Mouse (Mus musculus): ENCODE measurements around the gene Sptbn1.

Gene Sptbn1

GRCm38 (mm10) chr11:30267892-30268647 lies at the start of gene Sptbn1:
Gene Sptbn1, minus strand, starts transcription at chr11:30268175.
- peak; percentile 91 for DNase-seq

DNA sequence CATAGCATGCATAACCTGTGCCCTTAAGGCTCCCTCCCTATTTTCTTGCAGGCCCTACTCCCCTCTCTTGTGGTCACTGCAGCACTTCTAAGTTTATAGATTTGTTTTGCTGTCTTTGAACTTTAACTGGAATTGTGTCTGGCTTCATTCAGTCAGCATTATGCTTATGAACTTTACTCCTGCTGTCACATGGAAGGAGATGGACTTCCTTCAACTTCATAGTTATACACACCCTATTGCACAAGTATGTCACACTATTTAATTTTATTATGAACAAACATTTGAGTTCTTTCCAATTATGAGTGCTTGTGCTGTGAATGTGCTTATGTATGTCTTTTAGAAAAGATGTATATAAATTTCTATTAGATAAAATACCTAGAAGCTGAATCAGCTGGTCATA lies 26.3 kb upstream of the Sptbn1 start:
- DNase-seq: no peak

GRCm38 (mm10) chr11:30292221-30293160 lies 24.5 kb upstream of the Sptbn1 start:
- DNase-seq: no peak

GRCm38 (mm10) chr11:30291155-30291554 lies 23.2 kb upstream of the Sptbn1 start:
- DNase-seq: peak; percentile 40

DNA sequence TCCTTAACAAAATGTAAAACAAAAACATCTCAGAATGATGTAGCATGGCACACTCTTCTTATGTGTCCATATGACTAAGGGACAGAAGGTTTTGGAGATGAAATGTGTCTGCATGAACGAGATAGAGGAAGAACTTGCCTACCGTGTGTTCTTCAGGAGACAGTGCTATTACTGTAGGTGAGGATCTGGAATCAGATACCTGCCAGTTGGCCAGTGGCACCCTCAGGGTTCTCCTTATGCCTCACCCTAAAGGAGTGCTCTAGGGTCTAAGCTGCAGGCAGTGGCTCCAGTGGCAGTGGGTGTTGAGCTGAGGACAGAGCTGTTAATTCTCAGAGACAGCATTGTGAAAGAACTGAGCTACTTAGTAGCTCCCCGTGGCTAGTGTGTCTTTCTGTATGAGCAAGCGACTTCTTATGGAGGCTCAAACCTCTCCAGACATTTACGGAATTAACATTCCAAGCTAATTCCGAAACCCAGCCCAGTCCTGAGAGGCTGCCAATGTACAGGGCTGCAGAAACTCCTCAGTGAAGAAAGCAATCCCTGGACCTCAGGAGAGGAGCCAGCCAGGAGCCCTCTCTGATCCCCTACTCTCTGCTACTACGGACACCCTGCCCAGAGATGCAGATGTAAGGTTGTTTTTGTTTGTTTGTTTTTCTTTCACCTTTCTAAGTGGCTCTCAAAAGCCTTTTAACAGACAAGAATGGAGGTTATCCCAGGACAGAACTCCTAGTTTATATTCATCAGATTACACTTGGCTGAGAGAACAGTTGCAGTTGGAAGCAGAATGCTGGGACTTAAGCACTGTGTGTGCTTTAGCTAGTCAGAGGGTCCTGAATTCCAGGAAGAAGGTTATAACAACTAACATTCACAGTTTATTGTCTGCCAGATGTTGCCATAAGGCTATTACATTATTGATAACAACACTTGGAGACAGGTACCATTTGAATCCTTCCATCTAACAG lies 21.8 kb upstream of the Sptbn1 start:
- peak; percentile 18 for DNase-seq

GRCm38 (mm10) chr11:30288075-30288474 lies 20.1 kb upstream of the Sptbn1 start:
- DNase-seq: no peak

DNA sequence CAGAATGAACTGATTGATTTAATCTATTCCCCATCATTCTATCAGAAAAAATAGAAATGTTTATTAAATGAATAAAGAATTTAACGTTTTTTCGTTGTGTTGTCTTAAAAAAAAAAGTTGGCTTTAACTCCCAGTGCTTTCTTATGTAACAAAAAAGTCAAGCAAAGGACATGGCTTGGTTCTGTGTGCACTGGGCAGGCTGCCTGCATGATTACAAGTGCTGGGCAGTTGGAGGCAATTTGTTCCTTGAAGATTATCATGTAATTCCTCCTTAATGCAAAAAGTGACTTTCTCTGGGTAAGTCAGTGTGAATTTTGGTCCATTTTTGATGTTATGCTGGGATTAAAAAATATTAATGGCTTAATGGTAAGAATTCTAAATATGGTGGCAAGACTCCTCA lies 15.7 kb upstream of the Sptbn1 start:
- DNase-seq: no peak

GRCm38 (mm10) chr11:30281096-30281495 lies 13.1 kb upstream of the Sptbn1 start:
- no peak for DNase-seq

- peak; percentile 37 for DNase-seq
Measured at GRCm38 (mm10) chr11:30279278-30279677, 11.3 kb upstream of the Sptbn1 start.

- no peak for DNase-seq
Measured at GRCm38 (mm10) chr11:30275436-30276031, 7.6 kb upstream of the Sptbn1 start.

- DNase-seq: no peak
Measured at GRCm38 (mm10) chr11:30269524-30269923, 1.5 kb upstream of the Sptbn1 start.

DNA sequence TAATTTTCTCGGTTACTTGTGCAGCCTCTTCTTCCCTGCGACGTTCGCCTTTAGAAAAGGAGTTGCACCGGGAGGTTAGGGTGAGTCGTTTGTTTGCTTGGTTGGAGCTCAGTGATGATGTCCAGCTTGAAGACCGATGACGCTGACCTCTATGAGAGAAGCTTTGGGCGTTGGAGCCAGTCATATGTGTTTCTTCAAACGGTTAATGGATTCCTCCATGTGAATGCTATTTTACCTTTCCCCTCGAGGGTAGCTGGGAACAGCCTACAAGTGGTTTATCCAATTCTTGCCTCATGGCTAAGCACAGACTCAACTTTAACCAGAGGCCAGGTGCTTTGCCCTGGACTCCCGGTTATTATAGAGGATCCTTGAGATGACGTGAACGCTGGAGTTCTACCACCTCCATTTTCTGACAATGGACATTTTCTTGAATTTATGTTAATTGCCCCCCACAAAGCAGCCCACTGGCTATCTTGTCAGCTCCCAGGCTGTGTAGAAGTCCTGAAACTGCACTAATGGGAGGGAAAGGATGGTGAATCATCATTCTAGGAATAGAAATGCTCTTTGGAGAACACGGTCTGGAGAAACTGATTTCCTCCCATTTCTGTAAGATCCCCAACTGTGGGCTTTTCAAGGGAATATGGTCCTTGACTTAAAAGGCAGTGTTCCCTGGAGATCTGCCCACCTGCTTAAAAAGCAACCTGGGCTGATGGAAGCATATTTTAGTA lies 837 bp upstream of the Sptbn1 start:
- DNase-seq: peak; percentile 63

GRCm38 (mm10) chr11:30267036-30267891 lies 711 bp downstream of the Sptbn1 start:
- DNase-seq: peak; percentile 66

GRCm38 (mm10) chr11:30266691-30267035 lies 1.3 kb downstream of the Sptbn1 start:
- DNase-seq: no peak

- no peak for DNase-seq
Measured at GRCm38 (mm10) chr11:30265666-30266065, 2.3 kb downstream of the Sptbn1 start.

- DNase-seq: no peak
Measured at GRCm38 (mm10) chr11:30263627-30264026, 4.3 kb downstream of the Sptbn1 start.

DNA sequence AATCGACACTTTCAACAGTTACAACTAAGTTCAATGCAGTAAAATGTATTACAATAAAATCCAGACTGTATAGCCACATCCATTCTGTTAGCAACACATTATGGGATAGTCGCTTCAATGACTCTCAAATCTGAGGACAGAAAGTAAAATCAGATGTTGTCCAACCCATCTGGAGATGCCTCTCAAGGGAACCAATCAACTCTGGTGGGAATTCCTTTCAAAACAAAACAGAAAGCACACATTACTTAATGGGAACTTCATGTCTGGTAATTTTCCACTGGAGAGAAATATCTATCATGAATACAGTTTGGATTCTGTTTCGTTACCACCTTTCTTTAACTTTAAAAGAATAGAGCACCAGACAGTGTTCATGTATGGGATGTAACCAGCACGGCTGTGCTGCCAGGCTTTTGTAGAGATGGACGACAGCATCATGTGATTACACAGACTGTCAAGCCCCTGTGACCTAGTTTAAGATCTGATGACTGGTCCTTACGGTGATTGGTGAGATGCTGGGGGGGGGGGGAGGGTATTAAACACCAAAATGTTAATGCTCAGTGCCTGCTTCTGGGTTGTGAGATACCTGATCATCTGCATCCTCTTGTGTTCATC lies 9.1 kb downstream of the Sptbn1 start:
- DNase-seq: no peak

- no peak for DNase-seq
Measured at GRCm38 (mm10) chr11:30257812-30258211, 10.2 kb downstream of the Sptbn1 start.

- DNase-seq: no peak
Measured at GRCm38 (mm10) chr11:30257085-30257484, 10.9 kb downstream of the Sptbn1 start.

- no peak for DNase-seq
Measured at GRCm38 (mm10) chr11:30256491-30256890, 11.5 kb downstream of the Sptbn1 start.
